ENCODE assay signal across 8 mouse cellular contexts in the genomic region with DNA sequence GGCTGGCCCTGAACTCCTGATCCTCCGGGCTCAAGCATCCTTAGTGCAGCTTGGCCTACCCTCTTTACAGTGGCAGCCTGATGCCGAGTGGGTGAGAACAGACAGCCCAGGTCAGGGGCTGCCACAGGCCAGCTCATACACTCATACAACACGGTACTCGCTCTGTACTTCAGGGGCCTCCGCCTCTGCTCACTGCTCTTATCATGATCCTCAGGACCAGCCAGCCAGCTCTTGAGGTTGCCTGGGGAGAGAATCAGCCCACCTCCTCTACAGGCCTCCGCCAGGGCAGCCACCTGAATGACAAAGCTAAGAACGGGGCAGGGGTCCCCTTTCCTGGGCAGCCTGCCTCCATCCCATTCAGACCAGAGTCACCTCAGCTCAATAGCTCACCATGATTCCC. TPM values are rescaled to one million over a fixed set of nuclear protein-coding genes. Genes with fewer than 3 reads are reported as not detected.
DNase-seq lines count a peak whose midpoint lies in the region; ATAC-seq and TF ChIP-seq lines count a peak whose summit lies in the region.
"Had no signal": no experiment of that assay in that cellular context is flagged by ENCODE, and none has a peak within 500 bp of the region (broad histone marks: within the 10 kb centered on the region; RNA-seq: fewer than 3 reads in every experiment).

No protein-coding gene starts in this region.

- H3K27me3 ChIP-seq in heart, postnatal 0 days (ENCODE audit: control insufficient read depth, insufficient read depth, low read length) = no peaks in the 10 kb centered on the region
- H3K27me3 ChIP-seq in neural tube, embryonic 13.5 days = no peaks in the 10 kb centered on the region
- H3K27me3 ChIP-seq in neural tube, embryonic 15.5 days (replicated peaks) = no peaks in the 10 kb centered on the region
- no peaks in the 10 kb centered on the region for H3K27me3 ChIP-seq in liver, adult 2 months (ENCODE audit: control insufficient read depth, insufficient read depth, low read length)
- H3K27me3 ChIP-seq in stomach, embryonic 16.5 days (ENCODE audit: control insufficient read depth, insufficient read depth, low read length) = no peaks in the 10 kb centered on the region

- 64% methylated on average over 7 of the region's 7 CpGs for whole genome bisulfite sequencing in heart, postnatal 0 days
- WGBS in neural tube, embryonic 13.5 days = 94% methylated on average over 7 of the region's 7 CpGs
- WGBS in neural tube, embryonic 15.5 days = 85% methylated on average over 7 of the region's 7 CpGs
- WGBS in liver, adult 2 months = 91% methylated on average over 7 of the region's 7 CpGs
- WGBS in stomach, embryonic 16.5 days = 82% methylated on average over 7 of the region's 7 CpGs

- peaks cover 50% of the 10 kb centered on the region for H3K36me3 ChIP-seq in heart, postnatal 0 days (replicated peaks; ENCODE audit: control insufficient read depth, insufficient read depth, low read length)
- H3K36me3 ChIP-seq in neural tube, embryonic 13.5 days = peaks cover 47% of the 10 kb centered on the region
- peaks cover 21% of the 10 kb centered on the region for H3K36me3 ChIP-seq in neural tube, embryonic 15.5 days
- H3K36me3 ChIP-seq in liver, adult 2 months (ENCODE audit: control insufficient read depth, insufficient read depth, low read length) = no peaks in the 10 kb centered on the region; the same call in 1 of the 2 replicates
- H3K36me3 ChIP-seq in stomach, embryonic 16.5 days (ENCODE audit: control insufficient read depth, insufficient read depth, low read length) = peaks cover 27% of the 10 kb centered on the region

- H3K4me3 ChIP-seq in heart, postnatal 0 days (ENCODE audit: low read depth, low read length) = no peak overlapping the region
- no peak overlapping the region for H3K4me3 ChIP-seq in neural tube, embryonic 13.5 days
- no peak overlapping the region for H3K4me3 ChIP-seq in neural tube, embryonic 15.5 days (replicated peaks)
- H3K4me3 ChIP-seq in liver, adult 2 months (ENCODE audit: insufficient read depth, low read depth, low read length) = no peak overlapping the region
- no peak overlapping the region for H3K4me3 ChIP-seq in stomach, embryonic 16.5 days (replicated peaks; ENCODE audit: low read length)

- H3K4me2 ChIP-seq in heart, postnatal 0 days (ENCODE audit: low read depth, low read length) = no peak overlapping the region
- no peak overlapping the region for H3K4me2 ChIP-seq in neural tube, embryonic 13.5 days
- H3K4me2 ChIP-seq in neural tube, embryonic 15.5 days = no peak overlapping the region
- H3K4me2 ChIP-seq in stomach, embryonic 16.5 days (ENCODE audit: low read depth, low read length) = no peak overlapping the region

- no peak for TF ChIP-seq POLR2A in liver, adult 2 months (IDR thresholded peaks at IDR 0.05; ENCODE audit: extremely low read depth, insufficient read depth, low read length)

- no peak for DNase-seq in heart, postnatal 0 days (ENCODE audit: low spot score)
- no peak for DNase-seq in heart, adult 9 months (ENCODE audit: low spot score in 2 of 2)
- no peak for DNase-seq in liver, adult 2 months (ENCODE audit: extremely low read depth, low read depth, low spot score)
- DNase-seq in yolk sac, embryonic 10.5 days (ENCODE audit: low spot score) = no peak

- no peak for TF ChIP-seq CTCF in heart, postnatal 0 days (IDR thresholded peaks at IDR 0.05; ENCODE audit: low read depth)
- TF ChIP-seq CTCF in liver, adult 2 months (IDR thresholded peaks at IDR 0.05; ENCODE audit: low read depth, low read length) = no peak

- H3K9ac ChIP-seq in heart, postnatal 0 days (replicated peaks; ENCODE audit: low read depth, low read length) = no peak overlapping the region
- 0 out of 2 replicates have a peak overlapping the region, but pooled peaks have one; percentile 36 for H3K9ac ChIP-seq in neural tube, embryonic 13.5 days
- H3K9ac ChIP-seq in neural tube, embryonic 15.5 days (replicated peaks) = no peak overlapping the region
- H3K9ac ChIP-seq in liver, adult 2 months (ENCODE audit: low read depth, low read length) = 0 out of 2 replicates have a peak overlapping the region, but pooled peaks have one; percentile 2
- H3K9ac ChIP-seq in stomach, embryonic 16.5 days (ENCODE audit: low read length) = no peak overlapping the region

- H3K79me2 ChIP-seq in liver, adult 2 months (ENCODE audit: control insufficient read depth, insufficient read depth, low read length) = peaks cover 10% of the 10 kb centered on the region; the same call in 1 of the 2 replicates

- H3K9me3 ChIP-seq in heart, postnatal 0 days (replicated peaks; ENCODE audit: control insufficient read depth, low read length) = no peaks in the 10 kb centered on the region
- no peaks in the 10 kb centered on the region for H3K9me3 ChIP-seq in neural tube, embryonic 13.5 days
- H3K9me3 ChIP-seq in neural tube, embryonic 15.5 days (replicated peaks) = no peaks in the 10 kb centered on the region
- H3K9me3 ChIP-seq in stomach, embryonic 16.5 days (replicated peaks; ENCODE audit: control insufficient read depth, low read length) = no peaks in the 10 kb centered on the region

- no peak for ATAC-seq in heart, postnatal 0 days (ENCODE audit: insufficient read depth, low read depth)
- ATAC-seq in neural tube, embryonic 13.5 days (ENCODE audit: low read depth) = no peak
- ATAC-seq in neural tube, embryonic 15.5 days (ENCODE audit: low FRiP score) = no peak
- no peak for ATAC-seq in stomach, embryonic 16.5 days (ENCODE audit: insufficient read depth, low FRiP score)

- peaks cover 50% of the 10 kb centered on the region for H3K4me1 ChIP-seq in heart, postnatal 0 days (ENCODE audit: control insufficient read depth, insufficient read depth)
- peaks cover 63% of the 10 kb centered on the region for H3K4me1 ChIP-seq in neural tube, embryonic 13.5 days (replicated peaks)
- H3K4me1 ChIP-seq in neural tube, embryonic 15.5 days = peaks cover 49% of the 10 kb centered on the region
- peaks cover 27% of the 10 kb centered on the region for H3K4me1 ChIP-seq in liver, adult 2 months (ENCODE audit: control insufficient read depth, insufficient read depth, low read length)
- H3K4me1 ChIP-seq in stomach, embryonic 16.5 days (ENCODE audit: control insufficient read depth, insufficient read depth, low read length) = peaks cover 42% of the 10 kb centered on the region

- no peak for TF ChIP-seq EP300 in heart, postnatal 0 days (IDR thresholded peaks at IDR 0.05; ENCODE audit: low read depth)

- H3K27ac ChIP-seq in heart, postnatal 0 days (ENCODE audit: low read depth) = peak overlapping the region; percentile 43; the same call in 1 of the 2 replicates
- H3K27ac ChIP-seq in neural tube, embryonic 13.5 days (replicated peaks) = no peak overlapping the region
- no peak overlapping the region for H3K27ac ChIP-seq in neural tube, embryonic 15.5 days (replicated peaks)
- H3K27ac ChIP-seq in liver, adult 2 months (replicated peaks; ENCODE audit: insufficient read depth, low read depth, low read length) = peak overlapping the region; percentile 51
- H3K27ac ChIP-seq in stomach, embryonic 16.5 days (ENCODE audit: low read length) = peak overlapping the region; percentile 3; the same call in 1 of the 2 replicates

RNA-seq across cellular contexts. Expression of a gene that starts 50.6 kb away (rescaled TPM):
- total RNA-seq in heart, postnatal 0 days (2014; rRNA removed; ENCODE audit: low replicate concordance) = not detected in 2 replicates
- polyA plus RNA-seq in heart, postnatal 0 days (2015; fragmentation: Nextera tagmentation; extraction: Ambion mirVana) = 0.73 and 0.85 TPM in 2 replicates
- 7.0 and 8.5 TPM in 2 replicates for polyA plus RNA-seq in neural tube, embryonic 13.5 days (2015; fragmentation: Nextera tagmentation; extraction: Ambion mirVana)
- polyA plus RNA-seq in neural tube, embryonic 15.5 days (2015; fragmentation: Nextera tagmentation; extraction: Ambion mirVana) = 6.7 and 7.7 TPM in 2 replicates
- total RNA-seq in liver, adult 2 months (2014; rRNA removed) = not detected in 2 replicates
- 0.22 and 0.24 TPM in 2 replicates for polyA plus RNA-seq in liver, adult 2 months (2012; rRNA removed)
- polyA plus RNA-seq in stomach, embryonic 16.5 days (2015; fragmentation: Nextera tagmentation; extraction: Ambion mirVana) = 2.7 and 3.0 TPM in 2 replicates
- total RNA-seq: megakaryocyte progenitor cell, adult 5-6 weeks had no signal

Comparison
In these comparisons a context has a peak if more than half of its experiments do, and no peak if none do; other contexts are left out.
1. H3K9ac ChIP-seq: peak in neural tube, embryonic 13.5 days (single experiment) and liver, adult 2 months (single experiment); none in heart, postnatal 0 days (single experiment), neural tube, embryonic 15.5 days (single experiment) and stomach, embryonic 16.5 days (single experiment).
2. H3K27ac ChIP-seq: peak in heart, postnatal 0 days (single experiment), liver, adult 2 months (single experiment) and stomach, embryonic 16.5 days (single experiment); none in neural tube, embryonic 13.5 days (single experiment) and neural tube, embryonic 15.5 days (single experiment).